Mouse (Mus musculus): ENCODE results near the gene Ctbs.
"Not testable (repeated sequence)": the region's sequence is repeated elsewhere in the genome, so short reads cannot be mapped to it uniquely, and the experiment has no call there.

Ctbs gene

GRCm38 (mm10) chr3:146426489-146426888 is 23.1 kb upstream of the Ctbs start:
- in situ Hi-C loops (cut with MboI; ENCODE audit: low sequenced_read_pairs), result no loop called here

- in situ Hi-C loops (cut with MboI; ENCODE audit: low sequenced_read_pairs), result not testable (repeated sequence)
Measured at GRCm38 (mm10) chr3:146433063-146433462, 16.5 kb upstream of the Ctbs start.

- in situ Hi-C loops (cut with MboI; ENCODE audit: low sequenced_read_pairs), result no loop called here
Measured at GRCm38 (mm10) chr3:146433681-146434350, 15.8 kb upstream of the Ctbs start.

GRCm38 (mm10) chr3:146434686-146435085 is 14.9 kb upstream of the Ctbs start:
- in situ Hi-C loops (cut with MboI; ENCODE audit: low sequenced_read_pairs), result no loop called here

- in situ Hi-C loops (cut with MboI; ENCODE audit: low sequenced_read_pairs), result no loop called here
Measured at GRCm38 (mm10) chr3:146435533-146435932, 14.1 kb upstream of the Ctbs start.

GRCm38 (mm10) chr3:146436114-146436513 is 13.5 kb upstream of the Ctbs start:
- in situ Hi-C loops (cut with MboI; ENCODE audit: low sequenced_read_pairs), result no loop called here

GRCm38 (mm10) chr3:146440011-146440410 is 9.6 kb upstream of the Ctbs start:
- in situ Hi-C loops (cut with MboI; ENCODE audit: low sequenced_read_pairs), result no loop called here

- in situ Hi-C loops (cut with MboI; ENCODE audit: low sequenced_read_pairs), result no loop called here
Measured at GRCm38 (mm10) chr3:146440422-146440821, 9.2 kb upstream of the Ctbs start.

GRCm38 (mm10) chr3:146442484-146442883 is 7.1 kb upstream of the Ctbs start:
- in situ Hi-C loops (cut with MboI; ENCODE audit: low sequenced_read_pairs), result no loop called here

GRCm38 (mm10) chr3:146442936-146443335 is 6.7 kb upstream of the Ctbs start:
- in situ Hi-C loops (cut with MboI; ENCODE audit: low sequenced_read_pairs), result no loop called here

- in situ Hi-C loops (cut with MboI; ENCODE audit: low sequenced_read_pairs), result no loop called here
Measured at GRCm38 (mm10) chr3:146443380-146443779, 6.2 kb upstream of the Ctbs start.

GRCm38 (mm10) chr3:146444880-146445279 is 4.7 kb upstream of the Ctbs start:
- in situ Hi-C loops (cut with MboI; ENCODE audit: low sequenced_read_pairs), result no loop called here

- in situ Hi-C loops (cut with MboI; ENCODE audit: low sequenced_read_pairs), result no loop called here
Measured at GRCm38 (mm10) chr3:146447156-146447555, 2.4 kb upstream of the Ctbs start.

- in situ Hi-C loops (cut with MboI; ENCODE audit: low sequenced_read_pairs), result no loop called here
Measured at GRCm38 (mm10) chr3:146447598-146447997, 2.0 kb upstream of the Ctbs start.

GRCm38 (mm10) chr3:146448372-146448771 is 1.2 kb upstream of the Ctbs start:
- in situ Hi-C loops (cut with MboI; ENCODE audit: low sequenced_read_pairs), result no loop called here

- in situ Hi-C loops (cut with MboI; ENCODE audit: low sequenced_read_pairs), result no loop called here
Measured at GRCm38 (mm10) chr3:146448969-146449368, 626 bp upstream of the Ctbs start.

- in situ Hi-C loops (cut with MboI; ENCODE audit: low sequenced_read_pairs), result no loop called here
Measured at GRCm38 (mm10) chr3:146450371-146450841, 811 bp downstream of the Ctbs start.

GRCm38 (mm10) chr3:146451375-146451774 is 1.8 kb downstream of the Ctbs start:
- in situ Hi-C loops (cut with MboI; ENCODE audit: low sequenced_read_pairs), result no loop called here

- in situ Hi-C loops (cut with MboI; ENCODE audit: low sequenced_read_pairs), result no loop called here
Measured at GRCm38 (mm10) chr3:146462939-146463338, 13.3 kb downstream of the Ctbs start.

GRCm38 (mm10) chr3:146469226-146469625 is 19.6 kb downstream of the Ctbs start:
- in situ Hi-C loops (cut with MboI; ENCODE audit: low sequenced_read_pairs), result no loop called here

GRCm38 (mm10) chr3:146472657-146473056 is 23.1 kb downstream of the Ctbs start:
- in situ Hi-C loops (cut with MboI; ENCODE audit: low sequenced_read_pairs), result no loop called here

GRCm38 (mm10) chr3:146473741-146474140 is 24.1 kb downstream of the Ctbs start:
- in situ Hi-C loops (cut with MboI; ENCODE audit: low sequenced_read_pairs), result no loop called here

GRCm38 (mm10) chr3:146474428-146474827 is 24.8 kb downstream of the Ctbs start:
- in situ Hi-C loops (cut with MboI; ENCODE audit: low sequenced_read_pairs), result no loop called here
